Mouse (Mus musculus) myocyte (in vitro differentiated cells): Measurements from ENCODE around the gene Xxylt1. TPM values are rescaled to one million over a fixed set of nuclear protein-coding genes. Genes with fewer than 3 reads are reported as not detected.

Experiments
- H3K27me3 ChIP-seq: one replicate; pipeline ENCODE4 v1.6.1; 2011; ENCODE audit not compliant: control insufficient read depth, insufficient read depth, insufficient read length
- H3K36me3 ChIP-seq: one replicate; pipeline ENCODE4 v1.6.1; 2011; ENCODE audit not compliant: control insufficient read depth, insufficient read depth
- H3K4me2 ChIP-seq: one replicate; pipeline ENCODE4 v1.6.1; 2011; ENCODE audit warnings: low read depth, control low read depth
- H3K4me3 ChIP-seq: one replicate; pipeline ENCODE4 v1.5.1; 2011; ENCODE audit warnings: mild to moderate bottlenecking, control low read depth, moderate library complexity
- H3K79me2 ChIP-seq: one replicate; pipeline ENCODE4 v1.6.1; 2011; ENCODE audit not compliant: control insufficient read depth, insufficient read depth
- H3ac ChIP-seq: one replicate; pipeline ENCODE4 v1.6.1; 2011; ENCODE audit not compliant: control insufficient read depth, insufficient read length
- CEBPB ChIP-seq: IDR thresholded peaks from 2 replicates; pipeline ENCODE4 v1.6.1; 2011; ENCODE audit warnings: mild to moderate bottlenecking, moderate library complexity; ENCODE audit not compliant: poor library complexity, insufficient read depth, severe bottlenecking
- E2F4 ChIP-seq: IDR thresholded peaks from one replicate; pipeline ENCODE4 v1.6.1; 2011; ENCODE audit warnings: mild to moderate bottlenecking, control low read depth, moderate library complexity; ENCODE audit not compliant: insufficient read depth
- MAX ChIP-seq: IDR thresholded peaks from one replicate; pipeline ENCODE4 v1.6.1; 2011; ENCODE audit warnings: low read depth, mild to moderate bottlenecking, control low read depth
- MYOD1 ChIP-seq, 3 experiments: IDR thresholded peaks; one replicate each; pipeline ENCODE4 v1.6.1; 2011; ENCODE audit warnings: control low read depth in 2 of 3, low read depth in 2 of 3, mild to moderate bottlenecking in 2 of 3, moderate library complexity in 1 of 3; ENCODE audit not compliant: insufficient read length in 2 of 3, control insufficient read depth in 1 of 3
- MYOG ChIP-seq, 3 experiments: IDR thresholded peaks; one replicate each; pipeline ENCODE4 v1.6.1; 2011; ENCODE audit warnings: control low read depth in 2 of 3, low read depth in 2 of 3, mild to moderate bottlenecking in 2 of 3; ENCODE audit not compliant: insufficient read length in 2 of 3, control insufficient read depth in 1 of 3, insufficient read depth in 1 of 3
- POLR2A ChIP-seq: IDR thresholded peaks from one replicate; pipeline ENCODE4 v1.6.1; 2011; ENCODE audit warnings: low read depth, mild to moderate bottlenecking, control low read depth, moderate library complexity; ENCODE audit not compliant: insufficient read length
- POLR2AphosphoS2 ChIP-seq: IDR thresholded peaks from one replicate; pipeline ENCODE4 v1.6.1; 2011; ENCODE audit warnings: low read depth, control low read depth; ENCODE audit not compliant: insufficient read length
- REST ChIP-seq: IDR thresholded peaks from one replicate; pipeline ENCODE4 v1.6.1; 2011; ENCODE audit warnings: mild to moderate bottlenecking, control low read depth, moderate library complexity; ENCODE audit not compliant: insufficient read depth, insufficient read length
- SRF ChIP-seq: IDR thresholded peaks from one replicate; pipeline ENCODE4 v1.6.1; 2011; ENCODE audit warnings: low read depth; ENCODE audit not compliant: control insufficient read depth, insufficient read length
- TCF12 ChIP-seq: IDR thresholded peaks from one replicate; pipeline ENCODE4 v1.6.1; 2011; ENCODE audit warnings: mild to moderate bottlenecking, control low read depth; ENCODE audit not compliant: poor library complexity, insufficient read depth, severe bottlenecking
- TCF3 ChIP-seq: IDR thresholded peaks from one replicate; pipeline ENCODE4 v1.6.1; 2011; ENCODE audit warnings: low read depth, control low read depth; ENCODE audit not compliant: insufficient read length
- USF1 ChIP-seq: IDR thresholded peaks from one replicate; pipeline ENCODE4 v1.6.1; 2011; ENCODE audit warnings: low read depth, mild to moderate bottlenecking, control low read depth, moderate library complexity
- polyA plus RNA-seq: library from polyadenylated mRNA; unstranded; fragments of >200 nt; fragmentation: generic; extraction: Trizol; gene quantifications from one replicate; pipeline ENCODE4 v1.2.1, GENCODE M21; 2012; ENCODE audit warnings: missing spikeins

Xxylt1 gene
- polyA plus RNA-seq, 1 experiment, result 7.6 TPM

- Histone ChIP-seq H3K4me3 (no peak overlapping the region), H3ac (no peak overlapping the region), H3K36me3 (no peaks in the 10 kb centered on the region), H3K4me2 (no peak overlapping the region), H3K27me3 (no peaks in the 10 kb centered on the region), H3K79me2 (no peaks in the 10 kb centered on the region)
- TF ChIP-seq SRF, result no peak
- no peak for TF ChIP-seq POLR2AphosphoS2
- TF ChIP-seq MYOG (IDR thresholded peaks at IDR 0.05; ENCODE audit: control insufficient read depth in 1 of 3, insufficient read depth in 1 of 3, insufficient read length in 2 of 3, low read depth in 2 of 3), result no peak
- TF ChIP-seq POLR2A, result no peak
Measured at GRCm38 (mm10) chr16:31060226-31060625, 21.0 kb downstream of the Xxylt1 start.

- Histone ChIP-seq H3K4me3 (no peak overlapping the region), H3K79me2 (no peaks in the 10 kb centered on the region), H3K27me3 (no peaks in the 10 kb centered on the region), H3K4me2 (no peak overlapping the region), H3K36me3 (no peaks in the 10 kb centered on the region), H3ac (no peak overlapping the region)
- no peak for TF ChIP-seq SRF
- no peak for TF ChIP-seq REST
- no peak for TF ChIP-seq USF1
- TF ChIP-seq POLR2A, result no peak
- no peak for TF ChIP-seq MAX
- no peak for TF ChIP-seq TCF12
- no peak for TF ChIP-seq E2F4
- TF ChIP-seq MYOD1 (IDR thresholded peaks at IDR 0.05; ENCODE audit: control insufficient read depth in 1 of 3, insufficient read length in 2 of 3, low read depth in 2 of 3), result no peak
- no peak for TF ChIP-seq POLR2AphosphoS2
- no peak for TF ChIP-seq CEBPB
- TF ChIP-seq TCF3, result no peak
- no peak for TF ChIP-seq MYOG (IDR thresholded peaks at IDR 0.05; ENCODE audit: control insufficient read depth in 1 of 3, insufficient read depth in 1 of 3, insufficient read length in 2 of 3, low read depth in 2 of 3)
Measured at GRCm38 (mm10) chr16:31059730-31060129, 21.5 kb downstream of the Xxylt1 start.

- H3K36me3 ChIP-seq, result no peaks in the 10 kb centered on the region
- no peaks in the 10 kb centered on the region for H3K27me3 ChIP-seq
- no peak overlapping the region for H3ac ChIP-seq
- H3K4me3 ChIP-seq, result no peak overlapping the region
- H3K79me2 ChIP-seq, result no peaks in the 10 kb centered on the region
- no peak for TF ChIP-seq TCF12
- no peak for TF ChIP-seq MAX
- no peak for TF ChIP-seq SRF
- TF ChIP-seq MYOD1 (IDR thresholded peaks at IDR 0.05; ENCODE audit: control insufficient read depth in 1 of 3, insufficient read length in 2 of 3, low read depth in 2 of 3), result no peak
- no peak for TF ChIP-seq MYOG (IDR thresholded peaks at IDR 0.05; ENCODE audit: control insufficient read depth in 1 of 3, insufficient read depth in 1 of 3, insufficient read length in 2 of 3, low read depth in 2 of 3)
- no peak for TF ChIP-seq POLR2AphosphoS2
- TF ChIP-seq TCF3, result no peak
- TF ChIP-seq REST, result no peak
- TF ChIP-seq E2F4, result no peak
- no peak for TF ChIP-seq USF1
- no peak for TF ChIP-seq CEBPB
- no peak for TF ChIP-seq POLR2A
- H3K4me2 ChIP-seq, result no peak overlapping the region
Measured at GRCm38 (mm10) chr16:31052812-31053211, 28.4 kb downstream of the Xxylt1 start.

- H3K79me2 ChIP-seq, result no peaks in the 10 kb centered on the region
- no peak overlapping the region for H3K4me3 ChIP-seq
- TF ChIP-seq TCF3, result no peak
- TF ChIP-seq E2F4, result no peak
- no peak for TF ChIP-seq POLR2A
- TF ChIP-seq REST, result no peak
- no peak for TF ChIP-seq USF1
- no peak for TF ChIP-seq TCF12
- no peak for TF ChIP-seq MYOG (IDR thresholded peaks at IDR 0.05; ENCODE audit: control insufficient read depth in 1 of 3, insufficient read depth in 1 of 3, insufficient read length in 2 of 3, low read depth in 2 of 3)
- TF ChIP-seq MAX, result no peak
- TF ChIP-seq CEBPB, result no peak
- no peak for TF ChIP-seq SRF
- no peak for TF ChIP-seq POLR2AphosphoS2
- TF ChIP-seq MYOD1 (IDR thresholded peaks at IDR 0.05; ENCODE audit: control insufficient read depth in 1 of 3, insufficient read length in 2 of 3, low read depth in 2 of 3), result no peak
- no peak overlapping the region for H3K4me2 ChIP-seq
- no peaks in the 10 kb centered on the region for H3K36me3 ChIP-seq
- H3ac ChIP-seq, result no peak overlapping the region
- H3K27me3 ChIP-seq, result no peaks in the 10 kb centered on the region
Measured at GRCm38 (mm10) chr16:31052177-31052726, 29.0 kb downstream of the Xxylt1 start.

GRCm38 (mm10) chr16:31050701-31051100, 30.5 kb downstream of the Xxylt1 start:
- Histone ChIP-seq H3K36me3 (no peaks in the 10 kb centered on the region), H3K4me2 (no peak overlapping the region), H3K4me3 (no peak overlapping the region), H3K79me2 (no peaks in the 10 kb centered on the region), H3K27me3 (no peaks in the 10 kb centered on the region), H3ac (no peak overlapping the region)
- TF ChIP-seq USF1, result no peak
- TF ChIP-seq MYOG (IDR thresholded peaks at IDR 0.05; ENCODE audit: control insufficient read depth in 1 of 3, insufficient read depth in 1 of 3, insufficient read length in 2 of 3, low read depth in 2 of 3), result no peak
- TF ChIP-seq POLR2A, result no peak
- no peak for TF ChIP-seq REST
- no peak for TF ChIP-seq MYOD1 (IDR thresholded peaks at IDR 0.05; ENCODE audit: control insufficient read depth in 1 of 3, insufficient read length in 2 of 3, low read depth in 2 of 3)
- no peak for TF ChIP-seq CEBPB
- TF ChIP-seq TCF12, result no peak
- no peak for TF ChIP-seq TCF3
- no peak for TF ChIP-seq SRF
- TF ChIP-seq E2F4, result no peak
- TF ChIP-seq POLR2AphosphoS2, result no peak
